Mouse (Mus musculus) C2C12 (cell line): ENCODE results near the gene Scp2. TPM values are rescaled to one million over a fixed set of nuclear protein-coding genes. Genes with fewer than 3 reads are reported as not detected.

Experiments used
- H3K27me3 ChIP-seq: one replicate; pipeline ENCODE4 v1.6.1; 2011; ENCODE audit not compliant: control insufficient read depth, insufficient read depth, insufficient read length
- H3K36me3 ChIP-seq: one replicate; pipeline ENCODE4 v1.6.1; 2011; ENCODE audit not compliant: control insufficient read depth, insufficient read depth
- H3K4me3 ChIP-seq: one replicate; pipeline ENCODE4 v1.5.1; 2011; ENCODE audit warnings: mild to moderate bottlenecking, control low read depth; ENCODE audit not compliant: poor library complexity, insufficient read depth, severe bottlenecking
- H3K79me2 ChIP-seq: one replicate; pipeline ENCODE4 v1.6.1; 2011; ENCODE audit not compliant: control insufficient read depth, insufficient read depth
- H3K79me3 ChIP-seq: one replicate; pipeline ENCODE4 v1.6.1; 2011; ENCODE audit warnings: low read depth, control low read depth
- H3ac ChIP-seq: one replicate; pipeline ENCODE3; 2011; ENCODE audit warnings: low read depth; ENCODE audit not compliant: control insufficient read depth, insufficient read length
- CEBPB ChIP-seq: IDR thresholded peaks from one replicate; pipeline ENCODE4 v1.6.1; 2011; ENCODE audit warnings: low read depth, mild to moderate bottlenecking, control low read depth, moderate library complexity
- CTCF ChIP-seq: IDR thresholded peaks from one replicate; pipeline ENCODE4 v1.5.1; 2011; ENCODE audit not compliant: control insufficient read depth, insufficient read depth, insufficient read length
- FOSL1 ChIP-seq: IDR thresholded peaks from one replicate; pipeline ENCODE4 v1.8.0; 2011; ENCODE audit warnings: mild to moderate bottlenecking, low read length; ENCODE audit not compliant: poor library complexity, insufficient read depth, severe bottlenecking
- MAX ChIP-seq: IDR thresholded peaks from one replicate; pipeline ENCODE4 v1.6.1; 2011; ENCODE audit warnings: mild to moderate bottlenecking, control low read depth
- MYOD1 ChIP-seq: IDR thresholded peaks from one replicate; pipeline ENCODE4 v1.6.1; 2011; ENCODE audit warnings: low read depth; ENCODE audit not compliant: control insufficient read depth, insufficient read length
- MYOG ChIP-seq: IDR thresholded peaks from one replicate; pipeline ENCODE4 v1.6.1; 2011; ENCODE audit not compliant: control insufficient read depth, insufficient read length; ENCODE audit errors: extremely low read depth
- USF1 ChIP-seq: IDR thresholded peaks from one replicate; pipeline ENCODE4 v1.6.1; 2011; ENCODE audit warnings: low read depth, mild to moderate bottlenecking, control low read depth, moderate library complexity
- polyA plus RNA-seq: library from polyadenylated mRNA; unstranded; fragments of >200 nt; fragmentation: generic; extraction: Trizol; gene quantifications from one replicate; pipeline ENCODE4 v1.2.1, GENCODE M21; 2012; ENCODE audit warnings: missing spikeins

Scp2 gene
- polyA plus RNA-seq, 1 experiment, result 76.9 TPM

GRCm38 (mm10) chr4:108136938-108137337, 7.9 kb downstream of the Scp2 start:
- TF ChIP-seq CEBPB, result no peak
- no peak for TF ChIP-seq USF1
- no peak for TF ChIP-seq FOSL1
- TF ChIP-seq MYOG, result no peak
- no peak for TF ChIP-seq MAX
- TF ChIP-seq CTCF, result no peak
- TF ChIP-seq MYOD1, result no peak
- H3K79me3 ChIP-seq, result no peaks in the 10 kb centered on the region
- H3K27me3 ChIP-seq, result no peaks in the 10 kb centered on the region
- H3ac ChIP-seq, result no peak overlapping the region
- no peaks in the 10 kb centered on the region for H3K79me2 ChIP-seq
- H3K4me3 ChIP-seq, result no peak overlapping the region
- H3K36me3 ChIP-seq, result no peaks in the 10 kb centered on the region

GRCm38 (mm10) chr4:108130452-108130851, 14.3 kb downstream of the Scp2 start:
- H3K36me3 ChIP-seq, result no peaks in the 10 kb centered on the region
- no peak overlapping the region for H3K4me3 ChIP-seq
- TF ChIP-seq CEBPB (no peak), MAX (no peak), USF1 (no peak), MYOD1 (no peak), FOSL1 (no peak), MYOG (no peak), CTCF (no peak)
- H3K27me3 ChIP-seq, result no peaks in the 10 kb centered on the region
- no peaks in the 10 kb centered on the region for H3K79me3 ChIP-seq
- no peaks in the 10 kb centered on the region for H3K79me2 ChIP-seq
- no peak overlapping the region for H3ac ChIP-seq

GRCm38 (mm10) chr4:108128339-108128738, 16.5 kb downstream of the Scp2 start:
- no peaks in the 10 kb centered on the region for H3K27me3 ChIP-seq
- TF ChIP-seq CEBPB (no peak), MAX (no peak), FOSL1 (no peak), CTCF (no peak), USF1 (no peak), MYOG (no peak), MYOD1 (no peak)
- H3K36me3 ChIP-seq, result no peaks in the 10 kb centered on the region
- no peaks in the 10 kb centered on the region for H3K79me3 ChIP-seq
- no peaks in the 10 kb centered on the region for H3K79me2 ChIP-seq
- H3ac ChIP-seq, result no peak overlapping the region
- H3K4me3 ChIP-seq, result no peak overlapping the region

GRCm38 (mm10) chr4:108127516-108127915, 17.3 kb downstream of the Scp2 start:
- Histone ChIP-seq H3K36me3 (no peaks in the 10 kb centered on the region), H3K4me3 (no peak overlapping the region), H3K79me3 (no peaks in the 10 kb centered on the region), H3K79me2 (no peaks in the 10 kb centered on the region), H3K27me3 (no peaks in the 10 kb centered on the region), H3ac (no peak overlapping the region)
- no peak for TF ChIP-seq CTCF

GRCm38 (mm10) chr4:108126260-108126659, 18.5 kb downstream of the Scp2 start:
- H3ac ChIP-seq, result no peak overlapping the region
- H3K79me3 ChIP-seq, result no peaks in the 10 kb centered on the region
- no peak overlapping the region for H3K4me3 ChIP-seq
- H3K27me3 ChIP-seq, result no peaks in the 10 kb centered on the region
- no peaks in the 10 kb centered on the region for H3K79me2 ChIP-seq
- TF ChIP-seq CEBPB (no peak), MYOG (no peak), USF1 (no peak)
- no peaks in the 10 kb centered on the region for H3K36me3 ChIP-seq

GRCm38 (mm10) chr4:108124104-108124503, 20.7 kb downstream of the Scp2 start:
- H3K79me3 ChIP-seq, result no peaks in the 10 kb centered on the region
- TF ChIP-seq FOSL1, result no peak
- no peak for TF ChIP-seq MYOG
- TF ChIP-seq CEBPB, result no peak
- TF ChIP-seq MYOD1, result no peak
- TF ChIP-seq CTCF, result no peak
- no peak for TF ChIP-seq MAX
- TF ChIP-seq USF1, result no peak
- no peak overlapping the region for H3K4me3 ChIP-seq
- H3K27me3 ChIP-seq, result no peaks in the 10 kb centered on the region
- H3K36me3 ChIP-seq, result no peaks in the 10 kb centered on the region
- no peak overlapping the region for H3ac ChIP-seq
- no peaks in the 10 kb centered on the region for H3K79me2 ChIP-seq
